Mouse (Mus musculus) lung, postnatal 36 days (tissue): ENCODE results near the gene Ppm1e.
A peak's percentile ranks its signal among the peaks of the same experiment; 100 is the strongest.

ENCODE experiments used
- DNase-seq: peaks from one replicate; pipeline ENCODE4 v3.0.0; 2022; ENCODE audit warnings: mixed read lengths

Ppm1e gene

GRCm38 (mm10) chr11:87358331-87359261 is at the start of gene Ppm1e:
Gene Ppm1e (minus strand): TSS chr11:87359023.
- DNase-seq: peak; percentile 55

GRCm38 (mm10) chr11:87404876-87405275 is 46.1 kb upstream of the Ppm1e start, which contains the start of the genes Rad51c and Tex14:
Gene Rad51c (minus strand): TSS chr11:87404954.
Gene Tex14 (plus strand): TSS chr11:87405065.
- no peak for DNase-seq

GRCm38 (mm10) chr11:87404111-87404853 is 45.5 kb upstream of the Ppm1e start:
- peak; percentile 97 for DNase-seq

GRCm38 (mm10) chr11:87398402-87398801 is 39.6 kb upstream of the Ppm1e start:
- DNase-seq: no peak

- DNase-seq: peak; percentile 62
Measured at GRCm38 (mm10) chr11:87393855-87394254, 35.0 kb upstream of the Ppm1e start.

- no peak for DNase-seq
Measured at GRCm38 (mm10) chr11:87385676-87386075, 26.9 kb upstream of the Ppm1e start.

- DNase-seq: no peak
Measured at GRCm38 (mm10) chr11:87384551-87384950, 25.7 kb upstream of the Ppm1e start.

GRCm38 (mm10) chr11:87367865-87368580 is 9.2 kb upstream of the Ppm1e start:
- no peak for DNase-seq

- DNase-seq: no peak
Measured at GRCm38 (mm10) chr11:87367061-87367460, 8.2 kb upstream of the Ppm1e start.

GRCm38 (mm10) chr11:87365120-87365519 is 6.3 kb upstream of the Ppm1e start:
- no peak for DNase-seq

GRCm38 (mm10) chr11:87359262-87359612 is 414 bp upstream of the Ppm1e start:
- no peak for DNase-seq

GRCm38 (mm10) chr11:87357317-87358300 is 1.2 kb downstream of the Ppm1e start:
- DNase-seq: no peak

- no peak for DNase-seq
Measured at GRCm38 (mm10) chr11:87354861-87355260, 4.0 kb downstream of the Ppm1e start.

GRCm38 (mm10) chr11:87353646-87354170 is 5.1 kb downstream of the Ppm1e start:
- DNase-seq: no peak

GRCm38 (mm10) chr11:87326381-87326780 is 32.4 kb downstream of the Ppm1e start:
- DNase-seq: no peak

- no peak for DNase-seq
Measured at GRCm38 (mm10) chr11:87322558-87322957, 36.3 kb downstream of the Ppm1e start.

GRCm38 (mm10) chr11:87320007-87320406 is 38.8 kb downstream of the Ppm1e start:
- no peak for DNase-seq

GRCm38 (mm10) chr11:87318956-87319708 is 39.7 kb downstream of the Ppm1e start:
- no peak for DNase-seq

- no peak for DNase-seq
Measured at GRCm38 (mm10) chr11:87313533-87313932, 45.3 kb downstream of the Ppm1e start.

GRCm38 (mm10) chr11:87310309-87310708 is 48.5 kb downstream of the Ppm1e start:
- DNase-seq: no peak
